Mouse (Mus musculus): ENCODE measurements around the gene Taf9b. TPM values are rescaled to one million over a fixed set of nuclear protein-coding genes. Genes with fewer than 3 reads are reported as not detected.

Gene Taf9b
- 18.6 TPM for polyA plus RNA-seq (2017; shearing (Covaris generic))

GRCm38 (mm10) chrX:106221058-106221457 lies at the start of gene Taf9b:
Gene Taf9b (minus strand): TSS chrX:106221158.

DNA sequence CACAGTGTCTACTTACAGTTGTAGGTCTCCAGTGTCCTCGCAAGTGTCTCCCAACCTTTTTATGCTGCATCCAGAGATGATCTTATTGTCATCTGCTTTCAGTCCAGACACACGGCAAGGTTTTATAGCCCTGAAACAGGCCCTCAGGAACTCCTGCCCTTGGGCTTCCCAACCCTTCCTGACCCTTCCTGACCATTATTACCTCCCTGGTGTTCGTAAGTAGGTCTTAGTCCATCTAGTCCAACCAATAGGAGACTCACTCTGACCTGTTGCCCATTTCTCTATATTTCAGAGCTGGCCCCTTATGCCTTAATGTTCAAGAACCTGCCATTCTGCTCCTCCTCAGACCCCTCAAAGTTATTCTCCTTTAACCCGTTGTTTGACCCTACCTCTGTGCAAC lies 34.3 kb upstream of the Taf9b start, which contains the start of gene Fnd3c2:
Fnd3c2 (minus strand) TSS at position 101 of the 400 bp plus-strand sequence.

GRCm38 (mm10) chrX:106186713-106187649 lies 34.0 kb downstream of the Taf9b start, which contains the start of gene Pgk1:
Gene Pgk1 (plus strand): TSS chrX:106187100.

Other genes starting within 250 kb of the Taf9b start
- gene Magt1, start 209.3 kb downstream of the Taf9b start, polyA plus RNA-seq (2017; shearing (Covaris generic)): 36.2 TPM
- gene Cox7b, start 205.5 kb downstream of the Taf9b start, polyA plus RNA-seq (2017; shearing (Covaris generic)): 173 TPM
- gene Atp7a, start 193.9 kb downstream of the Taf9b start, polyA plus RNA-seq (2017; shearing (Covaris generic)): 16.5 TPM
- gene Tlr13, start 78.0 kb downstream of the Taf9b start, polyA plus RNA-seq (2017; shearing (Covaris generic)): not detected
- gene Pgk1, start 34.1 kb downstream of the Taf9b start, polyA plus RNA-seq (2017; shearing (Covaris generic)): 92.0 TPM
- gene Fnd3c2, start 34.2 kb upstream of the Taf9b start, polyA plus RNA-seq (2017; shearing (Covaris generic)): not detected

All from naive thymus-derived CD4-positive, alpha-beta T cell, adult 5 months (primary cell).